Mouse (Mus musculus): Measurements from ENCODE around the gene Prkch. TPM values are rescaled to one million over a fixed set of nuclear protein-coding genes. Genes with fewer than 3 reads are reported as not detected.

The Prkch gene
- polyA plus RNA-seq, 1 experiment from 2014 or later, result 6.1 TPM

Other genes with a start within 250 kb of the Prkch start
- gene Tmem30b, start 38.4 kb upstream of the Prkch start, polyA plus RNA-seq (2014; fragmentation: Nextera tagmentation; extraction: Ambion mirVana), result 0.92 and 1.8 TPM in 2 replicates

Measured in midbrain, embryonic 11.5 days (tissue).